Mouse (Mus musculus) heart, adult 2 months (tissue): ENCODE measurements around the gene Lama1. TPM values are rescaled to one million over a fixed set of nuclear protein-coding genes. Genes with fewer than 3 reads are reported as not detected.

Experiments
- DNase-seq, 2 experiments: peaks; one replicate each; pipeline ENCODE4 v3.0.0; 2021
- H3K27ac ChIP-seq: fragments of 200-600 bp; 2 replicates; pipeline ENCODE4 v1.8.1; 2022
- H3K27me3 ChIP-seq: fragments of 200-500 bp; 2 replicates; pipeline ENCODE4 v1.6.1; 2012; ENCODE audit warnings: mild to moderate bottlenecking, low read length, inconsistent platforms, mixed read lengths; ENCODE audit not compliant: control insufficient read depth, insufficient read depth
- H3K36me3 ChIP-seq: fragments of 200-500 bp; 2 replicates; pipeline ENCODE4 v1.6.1; 2012; ENCODE audit warnings: low read length, inconsistent platforms; ENCODE audit not compliant: control insufficient read depth, insufficient read depth
- H3K4me1 ChIP-seq: fragments of 200-500 bp; 2 replicates; pipeline ENCODE4 v1.6.1; 2011; ENCODE audit warnings: low read length; ENCODE audit not compliant: control insufficient read depth, insufficient read depth
- H3K4me3 ChIP-seq: fragments of 200-600 bp; 2 replicates; pipeline ENCODE4 v1.8.1; 2022
- H3K79me2 ChIP-seq: fragments of 200-500 bp; replicated peaks from 2 replicates; pipeline ENCODE4 v1.6.1; 2012; ENCODE audit warnings: mild to moderate bottlenecking, inconsistent platforms, low read length, moderate library complexity, mixed read lengths; ENCODE audit not compliant: control insufficient read depth, insufficient read depth
- H3K9ac ChIP-seq: fragments of 200-500 bp; 2 replicates; pipeline ENCODE4 v1.6.1; 2012; ENCODE audit warnings: low read depth, mild to moderate bottlenecking, control low read depth, inconsistent platforms, low read length, mixed read lengths
- CTCF ChIP-seq: fragments of 200-600 bp; IDR thresholded peaks from 2 replicates; pipeline ENCODE4 v1.8.1; 2022; ENCODE audit warnings: antibody characterized with exemption, mild to moderate bottlenecking, moderate library complexity
- EP300 ChIP-seq: fragments of 200-500 bp; IDR thresholded peaks from 2 replicates; pipeline ENCODE4 v1.6.1; 2011; ENCODE audit warnings: low read depth, low read length, control low read depth; ENCODE audit not compliant: insufficient read depth
- POLR2A ChIP-seq: fragments of 200-500 bp; IDR thresholded peaks from 2 replicates; pipeline ENCODE4 v1.6.1; 2011; ENCODE audit warnings: mild to moderate bottlenecking, low read depth, low read length, control low read depth; ENCODE audit not compliant: insufficient read depth
- WGBS: fragments of 180-500 bp; shearing (Covaris S2); methylation state at CpG from one replicate; pipeline ENCODE4 v1.1.7; 2018; 5-methylcytosine and 5-hydroxymethylcytosine counted together
- intact Hi-C: fragments of 180-260 bp; cut with DNase I; formaldehyde crosslinking; loops from one replicate; pipeline ENCODE4 v1.15.1; 2025
- polyA plus RNA-seq: library from polyadenylated mRNA; depleted of rRNA; stranded (reverse); fragments of >200 nt; gene quantifications from 2 replicates; pipeline ENCODE4 v1.2.3, GENCODE M21; 2012
- total RNA-seq, 2 experiments: library from RNA; stranded (reverse); gene quantifications; 2 replicates each; pipeline ENCODE4 v1.2.3; 2021

Gene Lama1
- total and polyA plus RNA-seq, 3 experiments: 0.02 to 0.86 (median 0.64) TPM

- no peak for DNase-seq
- 59% methylated on average over 6 of the region's 6 CpGs for WGBS
- H3K4me1 ChIP-seq: no peaks in the 10 kb centered on the region
- TF ChIP-seq CTCF (no peak), POLR2A (no peak), EP300 (no peak)
- H3K79me2 ChIP-seq: no peaks in the 10 kb centered on the region
- no peak overlapping the region for H3K9ac ChIP-seq
- H3K27ac ChIP-seq: no peak overlapping the region
- no peaks in the 10 kb centered on the region for H3K27me3 ChIP-seq
- no peaks in the 10 kb centered on the region for H3K36me3 ChIP-seq
- H3K4me3 ChIP-seq: no peak overlapping the region
- intact Hi-C loops: no loop called here
Measured at GRCm38 (mm10) chr17:67681084-67681483, 16.0 kb upstream of the Lama1 start.

- DNase-seq: no peak
- no peaks in the 10 kb centered on the region for H3K36me3 ChIP-seq
- no peak overlapping the region for H3K27ac ChIP-seq
- intact Hi-C loops: no loop called here
- H3K4me3 ChIP-seq: no peak overlapping the region
- WGBS: 36% methylated on average over 14 of the region's 14 CpGs
- H3K9ac ChIP-seq: no peak overlapping the region
- H3K27me3 ChIP-seq: no peaks in the 10 kb centered on the region
- TF ChIP-seq POLR2A (no peak), EP300 (no peak), CTCF (no peak)
- no peaks in the 10 kb centered on the region for H3K79me2 ChIP-seq
- no peaks in the 10 kb centered on the region for H3K4me1 ChIP-seq
Measured at GRCm38 (mm10) chr17:67685022-67685743, 11.9 kb upstream of the Lama1 start.

DNA sequence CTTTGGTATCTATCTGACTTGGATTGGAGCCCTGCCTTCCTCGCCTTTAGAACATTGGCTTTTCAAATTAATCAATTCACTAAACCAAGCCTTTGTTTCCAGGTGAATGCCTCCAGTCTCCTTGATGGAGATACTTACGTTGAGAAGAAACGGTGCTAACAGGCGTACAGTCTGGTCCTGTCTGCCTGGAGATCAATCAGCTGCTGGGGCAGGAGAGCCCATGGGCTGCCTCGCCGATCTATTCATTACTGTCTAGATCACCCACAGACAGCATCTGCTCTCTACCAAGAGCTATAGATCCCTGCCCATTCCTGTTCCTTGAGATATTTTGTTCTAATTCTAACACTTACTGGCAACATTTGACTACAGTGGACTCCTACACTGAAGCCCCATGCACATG, 9.6 kb upstream of the Lama1 start:
- Histone ChIP-seq H3K4me3 (no peak overlapping the region), H3K36me3 (no peaks in the 10 kb centered on the region), H3K4me1 (no peaks in the 10 kb centered on the region), H3K27ac (no peak overlapping the region), H3K9ac (no peak overlapping the region), H3K79me2 (no peaks in the 10 kb centered on the region), H3K27me3 (no peaks in the 10 kb centered on the region)
- DNase-seq: no peak
- whole genome bisulfite sequencing: 91% methylated on average over 6 of the region's 6 CpGs
- intact Hi-C loops: no loop called here
- no peak for TF ChIP-seq EP300

GRCm38 (mm10) chr17:67690689-67691088, 6.4 kb upstream of the Lama1 start:
- intact Hi-C loops: no loop called here
- TF ChIP-seq EP300 (no peak), CTCF (no peak), POLR2A (no peak)
- WGBS: 48% methylated on average over 4 of the region's 4 CpGs

DNA sequence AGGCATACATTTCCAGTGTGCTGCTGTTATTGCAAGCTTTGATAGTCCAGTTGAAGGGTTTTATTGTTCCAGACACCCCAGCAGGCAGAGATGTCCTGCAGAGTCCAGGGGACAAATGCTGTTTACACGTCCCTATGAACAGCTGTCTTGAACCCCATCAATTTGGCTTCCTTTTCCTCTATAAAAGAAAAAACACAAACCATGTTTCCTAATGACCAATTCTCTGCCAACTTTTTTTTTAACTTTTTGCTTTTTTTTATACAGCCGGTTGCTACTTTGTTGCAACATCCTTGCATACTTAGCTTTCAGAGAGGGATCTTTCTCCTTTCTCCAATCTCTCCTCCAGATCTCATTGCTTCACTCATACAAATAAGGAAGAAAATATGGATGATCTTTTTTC, 4.4 kb upstream of the Lama1 start:
- Histone ChIP-seq H3K79me2 (no peaks in the 10 kb centered on the region), H3K27ac (no peak overlapping the region), H3K4me3 (no peak overlapping the region), H3K4me1 (peaks cover 1% of the 10 kb centered on the region; the same call in 1 of the 2 replicates), H3K9ac (no peak overlapping the region), H3K27me3 (peaks cover 3% of the 10 kb centered on the region; the same call in 1 of the 2 replicates), H3K36me3 (no peaks in the 10 kb centered on the region)
- no peak for DNase-seq
- intact Hi-C loops: no loop called here
- TF ChIP-seq EP300: no peak
- no peak for TF ChIP-seq CTCF
- TF ChIP-seq POLR2A: no peak
- WGBS: 37% methylated on average over 2 of the region's 2 CpGs

More at GRCm38 (mm10) chr17:67690689-67691088, 6.4 kb upstream of the Lama1 start:
- Histone ChIP-seq H3K9ac (no peak overlapping the region), H3K4me3 (no peak overlapping the region), H3K27ac (no peak overlapping the region), H3K36me3 (no peaks in the 10 kb centered on the region), H3K27me3 (no peaks in the 10 kb centered on the region), H3K79me2 (no peaks in the 10 kb centered on the region), H3K4me1 (no peaks in the 10 kb centered on the region)
- DNase-seq: no peak

- H3K4me3 ChIP-seq: no peak overlapping the region
- peaks cover 1% of the 10 kb centered on the region; the same call in 1 of the 2 replicates for H3K4me1 ChIP-seq
- no peaks in the 10 kb centered on the region for H3K36me3 ChIP-seq
- H3K27ac ChIP-seq: no peak overlapping the region
- 48% methylated on average over 3 of the region's 3 CpGs for WGBS
- peaks cover 7% of the 10 kb centered on the region; the same call in 1 of the 2 replicates for H3K27me3 ChIP-seq
- H3K79me2 ChIP-seq: no peaks in the 10 kb centered on the region
- no peak overlapping the region for H3K9ac ChIP-seq
- TF ChIP-seq CTCF: no peak
- no peak for TF ChIP-seq EP300
- no peak for TF ChIP-seq POLR2A
- intact Hi-C loops: no loop called here
- no peak for DNase-seq
Measured at GRCm38 (mm10) chr17:67693861-67694260, 3.2 kb upstream of the Lama1 start.
